Mouse (Mus musculus) bone marrow macrophage, adult 2 months (primary cell): ENCODE measurements at regions not wholly inside any gene's neighbourhood (a gene's known extent, or its start where the extent isn't known, plus 50 kb on each side); places are given as distances from the start of the nearest gene placed in this dataset.

Source experiments
- CTCF ChIP-seq: IDR thresholded peaks from 2 replicates; pipeline ENCODE4 v1.5.1; 2012; ENCODE audit warnings: low read depth, mild to moderate bottlenecking, low read length, moderate library complexity
- POLR2A ChIP-seq: IDR thresholded peaks from 2 replicates; pipeline ENCODE4 v1.6.1; 2012; ENCODE audit warnings: mild to moderate bottlenecking, low read depth, low read length, borderline replicate concordance

DNA sequence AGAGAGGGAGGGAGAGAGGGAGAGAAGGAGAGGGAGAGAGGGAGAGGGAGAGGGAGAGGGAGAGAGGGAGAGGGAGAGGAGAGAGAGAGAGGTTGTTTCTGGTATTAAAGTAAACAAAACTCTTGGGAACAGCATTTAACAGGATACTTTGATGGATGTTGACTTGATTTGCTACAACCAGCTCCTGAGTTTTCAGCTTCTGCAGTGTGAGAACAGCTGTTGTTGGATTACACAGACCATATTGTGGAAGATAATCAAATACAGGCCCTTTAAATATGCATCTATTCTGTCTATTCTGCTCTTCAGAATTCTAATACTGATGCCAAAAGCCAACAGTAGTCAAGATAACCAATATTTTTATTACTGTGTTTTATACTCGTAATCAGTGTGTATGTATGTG is 64.4 kb upstream of the Bmper start:
- no peak for TF ChIP-seq CTCF
- no peak for TF ChIP-seq POLR2A
